Mouse (Mus musculus) urinary bladder, adult 2 months (tissue): Measurements from ENCODE around the gene Ulk4. TPM values are rescaled to one million over a fixed set of nuclear protein-coding genes. Genes with fewer than 3 reads are reported as not detected.

Experiments
- DNase-seq: peaks from one replicate; pipeline ENCODE4 v3.0.0; 2022; ENCODE audit warnings: low spot score
- polyA plus RNA-seq: library from polyadenylated mRNA; depleted of rRNA; stranded (reverse); fragments of >200 nt; gene quantifications from 2 replicates; pipeline ENCODE4 v1.2.3, GENCODE M21; 2012

Gene Ulk4
- polyA plus RNA-seq, 1 experiment = 2.4 TPM

DNA sequence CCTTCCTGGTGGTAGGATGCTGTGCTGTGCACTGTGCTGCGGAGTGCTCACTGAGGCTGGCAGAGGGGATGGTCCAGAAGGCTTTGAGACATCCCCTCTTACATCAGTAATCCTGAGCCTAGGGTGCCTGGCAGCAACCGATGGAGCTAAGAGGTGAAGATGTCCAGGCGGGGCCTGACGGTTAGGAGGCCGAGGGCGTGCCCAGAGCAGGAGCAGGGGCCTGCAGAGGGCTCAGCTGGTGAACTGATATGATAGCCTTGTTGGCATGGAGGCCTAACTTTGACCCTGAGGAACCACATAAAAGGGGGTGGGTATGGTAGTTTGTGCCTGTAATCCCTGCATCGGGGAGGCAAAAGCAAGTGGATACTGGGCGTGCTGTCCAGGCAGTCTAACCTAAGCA, 293.1 kb downstream of the Ulk4 start:
- DNase-seq = no peak

DNA sequence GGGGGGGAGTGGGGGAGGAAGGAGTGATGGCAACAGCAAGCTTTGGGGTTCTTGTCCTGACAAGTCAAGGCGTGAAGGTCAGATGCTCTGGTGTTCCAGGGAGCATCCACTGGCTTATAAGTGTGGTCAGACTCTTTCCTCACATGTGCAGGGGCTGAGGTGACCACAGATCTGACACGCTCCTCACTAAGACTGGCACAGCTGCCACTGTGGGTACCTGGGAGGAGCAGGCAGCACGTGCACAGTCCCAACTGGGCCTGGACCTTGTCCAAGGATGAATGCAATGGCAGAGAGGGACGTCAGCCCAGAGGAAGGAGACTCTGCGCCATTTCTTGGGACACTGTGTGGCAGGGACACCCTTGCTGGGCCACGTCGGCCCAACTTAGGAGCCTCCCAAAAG, 295.2 kb downstream of the Ulk4 start:
- no peak for DNase-seq

DNA sequence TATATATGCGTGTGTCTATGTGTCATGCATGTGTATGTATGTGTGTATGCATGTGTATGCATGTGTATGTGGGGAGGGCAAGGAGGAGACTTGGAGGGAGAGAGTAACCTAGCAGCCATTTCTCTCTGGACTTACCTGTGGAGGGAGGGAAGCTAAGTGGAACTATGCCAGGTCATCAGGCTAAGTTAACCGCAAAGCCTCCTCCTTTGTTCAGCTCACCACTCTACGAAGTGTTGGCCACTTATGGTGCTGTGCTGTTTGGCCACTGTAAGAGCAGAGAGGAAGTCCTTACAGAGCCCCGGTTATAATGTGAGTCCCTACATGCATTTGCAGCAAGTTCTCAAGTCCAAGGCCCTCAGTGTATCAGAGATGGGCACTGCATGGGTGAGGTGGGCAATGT, 300.1 kb downstream of the Ulk4 start:
- DNase-seq = no peak

DNA sequence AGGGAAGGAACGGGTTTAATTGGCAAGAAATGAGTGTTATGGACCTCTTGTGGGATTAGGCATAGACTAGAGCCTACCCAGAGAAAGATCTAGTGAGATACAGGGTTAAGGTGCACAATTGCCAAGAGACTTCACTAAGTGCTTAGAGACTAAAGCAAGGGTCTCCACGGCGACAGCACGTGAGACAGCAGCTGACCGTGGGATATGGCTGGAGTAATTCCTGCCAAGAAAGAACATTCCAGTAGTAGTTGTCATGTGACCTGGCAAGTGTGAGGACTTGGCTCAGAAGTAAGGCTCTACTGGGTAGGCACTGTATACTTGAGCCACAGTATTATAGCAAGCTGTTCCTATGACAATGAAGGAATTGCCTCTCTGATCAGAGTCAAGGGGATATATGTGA, 300.8 kb downstream of the Ulk4 start:
- DNase-seq = no peak

DNA sequence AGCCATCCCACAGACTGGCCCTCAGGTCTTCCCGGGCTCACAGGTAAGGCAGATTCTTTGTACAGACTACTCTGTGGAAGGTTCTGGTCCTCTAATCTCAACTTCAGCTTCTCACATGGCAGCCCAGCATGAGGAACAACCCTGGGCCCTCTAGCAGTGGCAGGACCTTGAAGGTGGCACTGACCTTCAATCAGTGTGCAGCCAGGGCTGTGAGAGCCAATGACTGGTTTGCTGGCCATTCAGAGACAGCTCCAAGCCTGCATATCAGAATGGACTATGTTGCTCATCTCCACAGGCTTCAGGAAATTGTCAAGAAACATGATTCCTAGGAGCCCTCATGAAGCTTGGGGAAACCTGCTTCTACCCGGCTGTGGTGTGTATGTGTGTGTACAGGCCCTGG, 302.8 kb downstream of the Ulk4 start:
- no peak for DNase-seq

DNA sequence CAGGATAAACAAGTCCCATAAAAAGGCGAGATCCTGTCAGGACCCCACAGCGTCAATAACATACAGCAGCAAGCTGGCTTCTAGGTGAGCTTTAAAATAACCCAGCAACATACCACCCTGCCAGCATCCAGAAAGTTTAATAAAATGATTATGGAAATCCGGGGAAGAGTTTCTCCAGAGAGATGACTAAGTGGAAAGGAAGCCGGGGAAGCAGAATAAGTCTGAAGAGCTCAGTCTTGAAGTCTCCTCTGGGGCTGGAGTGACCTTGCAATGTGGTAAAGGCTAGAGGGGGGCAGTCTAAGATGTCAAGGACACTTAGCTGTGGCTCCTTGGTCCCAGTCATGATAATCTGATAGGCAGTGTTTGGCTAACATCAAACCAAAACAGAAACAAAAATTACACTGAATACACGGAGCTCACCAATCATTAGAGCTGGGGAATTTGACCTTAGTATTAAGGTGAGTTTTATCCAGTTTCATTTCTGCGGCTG, 303.9 kb downstream of the Ulk4 start:
- no peak for DNase-seq

DNA sequence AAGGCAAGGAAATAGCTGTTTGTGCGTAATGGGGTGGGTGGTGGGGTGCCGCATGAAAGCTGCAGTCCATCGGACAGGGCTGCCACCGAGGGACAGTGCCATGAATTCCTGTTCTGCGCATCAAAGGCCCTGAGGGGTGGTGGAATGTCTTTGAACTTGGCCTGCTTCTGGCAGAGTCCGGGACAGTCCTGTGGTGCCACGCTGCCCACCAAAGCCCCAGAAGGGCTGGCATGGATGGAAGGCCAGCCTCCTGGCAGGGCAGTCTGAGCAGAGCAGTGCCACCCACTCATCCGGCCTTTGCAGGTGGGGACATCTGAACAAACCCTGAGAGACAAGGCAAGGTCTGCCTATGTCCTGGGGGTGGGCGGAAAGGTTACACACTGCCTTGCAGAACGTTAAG, 312.0 kb downstream of the Ulk4 start:
- no peak for DNase-seq

DNA sequence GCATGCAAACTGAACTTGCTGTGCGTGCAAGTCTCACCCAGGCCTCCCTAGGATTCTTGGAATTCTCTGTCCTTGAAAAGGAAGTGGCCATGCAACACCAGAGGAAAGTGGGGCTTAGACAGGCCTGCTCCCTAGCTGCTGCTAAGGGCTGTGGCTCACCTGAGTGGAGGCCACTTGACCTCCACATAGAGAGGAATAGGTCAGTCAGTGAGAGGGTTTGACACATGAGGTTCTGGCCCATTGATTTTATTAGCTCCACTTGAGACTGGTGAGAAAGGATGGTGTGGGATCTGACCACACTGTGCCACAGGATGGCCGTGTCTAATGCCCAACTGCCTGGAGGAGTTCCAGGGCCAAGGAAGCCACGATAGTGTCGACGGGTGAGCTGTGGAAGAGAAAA, 312.8 kb downstream of the Ulk4 start:
- DNase-seq = no peak

DNA sequence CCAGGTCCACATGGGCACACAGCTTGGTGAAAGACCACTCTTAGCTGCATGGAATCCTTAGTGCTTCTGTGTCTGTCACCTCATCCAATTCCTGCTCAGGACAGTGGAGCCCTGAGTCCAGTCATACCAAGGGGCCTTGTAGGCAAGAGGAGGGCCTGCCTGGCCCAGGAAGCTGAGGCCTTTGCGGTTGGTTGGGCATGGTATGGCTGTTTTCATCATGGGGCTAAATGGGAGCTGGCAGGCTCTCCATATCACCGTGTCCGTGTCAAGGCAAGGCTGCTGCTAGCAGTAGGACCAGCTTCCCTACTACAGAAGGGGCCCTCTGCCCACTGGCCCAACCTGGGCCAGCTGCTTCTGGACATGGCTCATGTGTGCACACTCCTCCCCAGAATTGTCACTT, 313.3 kb downstream of the Ulk4 start:
- DNase-seq = no peak

DNA sequence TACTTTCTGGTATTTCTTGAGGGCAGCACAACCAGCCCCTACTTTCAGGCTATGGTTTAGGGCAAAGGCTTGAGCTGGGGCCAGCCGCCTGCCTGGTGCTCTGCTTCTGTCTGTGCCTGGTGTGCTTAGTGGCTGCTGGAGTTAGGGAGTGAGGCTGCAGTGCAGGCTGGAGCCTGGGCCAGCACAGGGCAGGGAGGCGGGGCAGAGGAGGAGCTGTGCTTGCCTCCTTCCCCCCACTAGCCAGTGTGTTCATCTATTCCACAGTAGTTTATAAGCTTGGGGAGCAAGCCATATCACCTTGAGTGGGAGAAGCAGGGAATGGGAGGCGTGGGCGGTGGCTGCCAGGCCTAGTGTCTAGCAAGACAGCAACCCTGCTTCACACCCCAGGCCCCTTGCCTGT, 313.9 kb downstream of the Ulk4 start:
- no peak for DNase-seq

DNA sequence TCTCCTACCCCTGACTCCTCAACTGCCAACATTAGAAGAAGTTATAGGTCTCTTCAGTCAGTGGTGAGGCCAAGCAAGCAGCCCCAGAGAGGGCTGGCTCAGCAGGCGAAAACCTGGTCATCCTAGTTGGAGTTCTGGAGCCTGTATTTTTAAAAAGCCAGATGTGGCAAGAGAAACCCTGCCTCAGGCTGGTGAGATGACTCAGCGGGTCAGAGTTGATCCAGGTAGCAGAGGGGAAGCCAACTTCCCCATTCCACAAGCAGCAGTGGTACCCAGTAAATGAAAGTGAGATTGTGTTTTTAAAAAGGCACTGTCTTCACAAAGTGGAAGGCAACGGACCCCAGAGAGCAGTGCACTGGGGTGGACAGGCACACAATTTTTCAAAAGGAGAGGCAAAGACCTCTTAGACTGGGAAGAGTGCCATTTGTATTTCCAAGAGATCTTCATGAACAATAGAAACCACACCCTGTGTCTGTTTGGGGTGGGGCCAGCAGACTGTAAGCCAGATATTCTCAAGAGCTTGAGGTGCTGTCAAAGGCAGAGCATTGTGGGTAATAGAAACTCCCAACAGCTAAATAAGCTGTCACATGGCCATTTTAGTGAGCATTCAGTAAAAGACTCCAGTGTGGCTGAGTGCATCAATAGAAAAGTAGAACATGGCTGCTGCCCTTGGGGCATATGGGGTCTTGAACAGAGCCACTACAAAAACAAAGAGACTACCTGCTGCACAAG, 314.9 kb downstream of the Ulk4 start:
- no peak for DNase-seq

DNA sequence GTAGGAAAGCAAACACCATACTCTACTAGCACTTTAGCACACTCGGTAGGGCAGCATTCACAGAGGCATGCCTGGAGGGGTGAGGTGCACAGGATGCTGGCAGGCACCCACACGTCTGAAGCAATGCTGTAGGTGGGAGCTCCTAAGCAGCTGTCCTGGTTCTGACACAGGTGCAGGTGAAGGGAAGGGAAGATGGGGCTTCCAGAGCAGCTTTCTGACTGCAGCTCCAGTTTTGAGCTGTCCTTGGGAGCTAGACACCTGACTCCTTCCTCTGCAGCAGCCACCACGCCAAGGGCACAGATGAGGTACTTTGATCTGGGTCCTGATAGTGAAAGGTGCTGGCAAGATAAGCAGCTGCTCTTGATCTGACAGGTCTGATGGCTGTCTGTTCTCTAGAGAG, 315.5 kb downstream of the Ulk4 start:
- no peak for DNase-seq

DNA sequence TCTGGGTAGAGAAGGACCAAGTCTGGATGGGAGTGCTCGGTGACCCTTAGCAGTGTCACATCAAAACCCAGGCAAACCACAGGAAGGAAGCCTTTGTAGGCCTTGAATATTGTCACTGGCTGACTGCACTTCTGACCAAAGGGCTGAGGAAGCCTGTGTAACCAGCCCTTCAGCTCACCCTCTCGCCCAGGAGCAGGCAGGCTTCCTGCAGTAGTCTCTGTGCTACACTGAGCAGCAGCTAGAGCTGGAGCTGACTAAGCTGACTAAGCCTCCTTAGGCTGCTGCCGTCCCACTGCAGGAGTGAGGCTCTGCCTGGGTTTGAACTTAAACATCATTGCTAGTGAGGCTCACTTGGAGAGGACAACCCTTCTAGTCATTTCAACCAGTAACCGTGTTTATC, 316.4 kb downstream of the Ulk4 start:
- DNase-seq = no peak

DNA sequence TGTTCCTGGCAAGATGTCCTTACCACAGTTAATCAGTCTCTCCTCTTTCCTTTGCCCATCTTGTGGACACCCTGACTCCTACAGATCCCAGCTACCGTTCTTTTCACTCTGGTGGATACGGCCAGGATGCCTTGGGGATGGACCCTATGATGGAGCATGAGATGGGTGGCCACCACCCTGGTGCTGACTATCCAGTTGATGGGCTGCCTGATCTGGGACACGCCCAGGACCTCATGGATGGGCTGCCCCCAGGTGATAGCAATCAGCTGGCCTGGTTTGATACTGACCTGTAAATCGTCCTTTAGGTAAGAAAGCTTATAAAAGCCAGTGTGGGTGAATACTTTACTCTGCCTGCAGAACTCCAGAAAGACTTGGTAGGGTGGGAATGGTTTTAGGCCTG, 317.8 kb downstream of the Ulk4 start:
- DNase-seq = no peak

DNA sequence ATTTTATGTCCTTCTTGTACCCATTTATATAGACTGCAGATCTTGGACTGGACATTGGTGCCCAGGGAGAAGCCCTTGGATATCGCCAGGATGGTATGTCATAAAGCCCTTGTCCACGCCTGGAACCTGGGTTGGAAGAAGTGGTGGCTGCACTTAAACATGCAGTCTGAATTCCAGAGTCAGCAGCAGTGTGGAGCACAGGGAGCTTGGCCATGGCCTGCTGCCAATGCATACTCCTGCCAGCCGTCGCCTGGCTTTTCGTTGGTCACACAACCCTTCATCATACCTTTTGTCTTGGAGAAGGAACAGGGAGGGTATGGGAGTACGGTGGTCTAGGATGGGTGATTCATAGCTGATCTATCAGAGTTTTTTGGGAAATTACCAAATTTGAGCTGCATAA, 318.4 kb downstream of the Ulk4 start:
- DNase-seq = no peak

DNA sequence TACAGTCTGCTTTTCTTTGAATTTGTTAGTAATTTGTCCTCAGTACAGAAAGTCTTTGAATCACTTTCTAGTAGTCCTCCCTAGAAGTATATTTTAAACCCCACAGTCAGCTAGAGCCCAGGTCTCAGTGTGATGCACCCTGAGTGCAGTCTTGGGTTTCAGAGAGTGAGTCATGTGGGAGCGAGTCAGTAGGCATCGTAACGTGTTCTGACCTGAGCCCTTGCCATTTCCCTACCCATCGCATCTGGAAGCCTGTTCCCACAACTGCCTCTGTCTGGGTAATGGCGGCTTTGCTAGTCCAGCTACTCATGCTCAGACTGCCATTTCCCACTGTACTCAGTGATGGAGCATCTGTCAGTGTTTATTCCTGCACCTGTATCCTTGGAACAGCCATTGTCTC, 318.9 kb downstream of the Ulk4 start:
- no peak for DNase-seq

DNA sequence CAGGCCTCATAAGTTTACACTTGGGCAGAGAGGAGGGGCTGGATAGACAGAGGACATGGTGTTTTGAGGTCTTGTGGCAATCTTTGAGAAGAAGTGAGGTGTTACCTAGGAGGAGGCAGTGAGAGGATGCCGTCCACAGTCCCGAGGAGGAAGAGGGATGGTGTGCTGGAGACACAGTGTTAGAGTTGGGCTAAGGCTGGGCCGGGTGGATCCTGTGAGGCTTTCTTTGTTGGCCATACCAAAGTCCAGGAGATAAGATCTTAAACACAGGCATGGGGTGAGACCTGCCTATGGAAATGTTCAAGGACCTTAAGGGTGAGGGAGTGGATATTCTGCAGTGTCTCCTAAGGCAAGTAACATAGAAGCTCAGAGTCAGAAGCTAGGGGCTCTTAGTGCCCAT, 325.1 kb downstream of the Ulk4 start:
- peak; percentile 14 for DNase-seq

DNA sequence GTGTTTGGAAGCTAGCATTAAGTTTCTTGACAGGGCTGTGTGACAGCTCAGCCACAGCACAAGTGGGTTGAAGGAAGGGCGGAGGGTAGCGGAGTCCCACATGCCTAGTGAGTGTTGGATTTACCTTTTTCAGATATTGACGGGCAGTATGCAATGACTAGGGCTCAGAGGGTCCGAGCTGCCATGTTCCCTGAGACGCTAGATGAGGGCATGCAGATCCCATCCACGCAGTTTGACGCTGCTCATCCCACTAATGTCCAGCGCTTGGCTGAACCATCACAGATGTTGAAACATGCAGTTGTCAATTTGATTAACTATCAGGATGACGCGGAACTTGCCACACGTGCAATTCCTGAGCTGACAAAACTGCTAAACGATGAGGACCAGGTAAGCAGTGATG, 326.2 kb downstream of the Ulk4 start:
- DNase-seq = peak; percentile 13

DNA sequence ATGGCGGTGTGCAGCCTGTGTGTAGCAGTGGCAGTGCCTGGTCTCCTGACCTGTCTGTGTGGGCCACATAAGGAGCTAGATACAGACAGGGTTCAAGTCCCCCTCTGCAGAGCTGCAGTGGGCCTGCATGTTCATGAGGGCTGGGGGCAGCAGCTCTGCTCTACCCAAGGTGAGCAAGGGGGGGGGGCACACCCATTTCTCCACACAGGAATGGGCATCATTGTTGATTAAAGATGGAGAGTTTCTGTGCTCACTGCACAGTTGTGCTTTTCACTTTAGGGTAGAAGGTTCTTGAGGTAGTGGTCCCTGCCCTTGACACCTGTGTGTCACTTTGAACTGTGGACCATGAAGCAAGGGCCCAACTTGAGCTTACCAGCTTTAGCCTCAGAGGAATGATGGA, 328.2 kb downstream of the Ulk4 start:
- peak; percentile 10 for DNase-seq

DNA sequence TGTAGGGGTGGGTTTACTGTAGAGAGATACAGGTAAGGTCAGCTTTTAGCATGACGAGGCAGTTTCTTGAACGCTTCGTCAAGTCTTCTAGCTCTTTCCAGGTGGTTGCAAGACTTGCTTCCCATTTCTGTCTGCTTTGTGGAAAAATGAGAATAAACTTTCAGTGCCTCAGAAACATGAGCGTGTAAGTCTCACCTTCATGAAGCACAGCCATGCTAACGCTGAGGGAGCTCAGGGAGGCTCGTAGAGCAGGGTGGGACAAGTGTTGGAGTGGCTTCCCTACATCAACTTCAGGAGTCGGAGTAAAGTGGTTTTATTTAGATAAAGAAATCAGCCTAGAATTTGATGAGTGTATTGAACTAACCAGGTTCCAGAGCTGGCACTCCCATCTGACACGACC, 330.9 kb downstream of the Ulk4 start:
- no peak for DNase-seq

DNA sequence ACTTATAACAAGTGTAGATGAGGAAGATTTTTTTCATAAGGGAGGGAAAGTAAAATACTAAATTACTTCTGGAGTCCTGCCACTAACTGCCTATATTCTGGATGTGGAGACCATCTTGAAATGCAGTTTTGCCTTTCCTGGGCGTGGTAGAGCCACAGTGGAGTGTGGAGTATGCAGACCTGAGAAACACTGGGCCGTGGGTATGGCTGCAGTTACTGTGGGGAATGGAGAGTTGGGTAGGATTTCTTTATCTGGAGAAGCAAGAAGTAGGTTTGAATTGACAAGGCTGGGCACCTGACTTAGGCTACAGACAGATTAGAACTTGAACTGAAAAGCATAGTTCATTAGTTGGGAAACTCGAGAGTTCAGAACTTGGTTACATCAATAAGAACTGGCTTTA, 332.8 kb downstream of the Ulk4 start:
- DNase-seq = peak; percentile 13

DNA sequence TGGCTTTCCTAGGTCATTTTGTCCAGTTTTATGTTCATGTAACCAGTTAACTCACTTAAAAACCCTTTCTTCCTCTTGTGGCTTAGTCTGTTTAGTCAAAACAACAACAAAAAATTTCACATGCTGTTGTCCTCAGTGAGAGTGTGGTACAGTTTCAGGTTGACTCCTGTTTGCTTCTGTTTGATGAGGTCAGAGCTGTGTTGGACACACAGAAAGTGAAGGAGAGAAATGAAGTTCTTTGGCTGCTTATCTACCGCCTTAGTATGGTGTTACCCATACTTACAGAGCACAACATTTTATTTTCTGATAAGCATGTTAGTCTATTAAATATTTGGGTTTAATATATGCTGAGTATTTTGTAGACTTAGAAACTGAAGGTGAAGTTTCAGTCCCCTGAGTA, 333.2 kb downstream of the Ulk4 start:
- DNase-seq = no peak

DNA sequence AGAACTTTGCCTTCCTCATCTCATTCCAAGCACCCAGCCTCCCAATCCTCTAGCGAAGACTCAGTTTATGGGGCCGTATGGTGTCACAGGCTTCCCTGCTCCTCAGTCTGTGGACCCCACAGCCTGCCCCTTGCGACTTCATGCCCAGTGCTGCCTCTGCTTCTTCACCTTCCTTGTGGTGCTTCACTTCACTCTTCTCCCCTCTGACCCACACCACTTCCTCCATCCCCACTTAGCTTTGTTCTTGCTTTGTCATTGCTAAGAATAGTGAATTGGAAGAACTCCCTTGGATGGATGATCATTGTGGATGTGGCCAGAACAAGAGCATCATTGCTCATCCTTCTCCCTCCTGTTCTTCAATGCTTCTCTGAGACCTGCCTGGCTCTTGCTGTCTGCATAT, 336.1 kb downstream of the Ulk4 start:
- DNase-seq = no peak

DNA sequence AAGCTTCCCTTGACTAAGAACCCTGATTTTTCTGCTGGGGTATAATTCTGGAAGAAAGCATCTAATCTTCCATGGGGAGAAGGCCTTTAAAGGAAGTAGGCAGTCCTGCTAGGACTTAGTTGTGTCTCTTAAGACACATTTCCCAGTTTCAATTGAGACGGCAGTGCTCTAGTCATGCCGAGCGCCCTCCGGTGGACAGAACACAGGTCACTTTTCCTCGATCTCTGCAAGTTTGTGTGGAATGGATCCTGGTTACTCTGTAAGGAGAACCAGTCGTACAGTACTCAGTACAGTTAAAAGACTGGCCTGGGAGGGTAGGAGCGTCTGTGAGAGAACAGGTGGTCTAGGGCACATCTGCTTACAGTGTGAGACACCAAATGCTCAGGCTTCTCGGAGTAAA, 340.6 kb downstream of the Ulk4 start:
- no peak for DNase-seq

DNA sequence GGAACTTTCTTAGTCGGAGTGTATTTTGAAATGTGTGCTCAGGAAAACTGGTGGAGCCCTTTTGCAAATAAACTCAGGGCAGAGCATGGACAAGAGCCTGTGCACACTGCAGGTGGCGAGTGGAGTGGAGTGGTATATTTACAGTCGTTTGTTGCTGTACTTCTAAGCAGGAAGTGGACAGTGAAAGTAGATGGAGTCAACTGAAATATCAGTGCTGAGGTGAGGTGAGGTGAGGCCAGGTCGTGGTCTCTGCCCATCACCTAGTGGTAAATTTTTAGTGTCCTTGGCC, 341.4 kb downstream of the Ulk4 start:
- DNase-seq = no peak
